Mouse (Mus musculus): ENCODE measurements around the gene Foxd2. TPM values are rescaled to one million over a fixed set of nuclear protein-coding genes. Genes with fewer than 3 reads are reported as not detected.

Gene Foxd2
- polyA plus RNA-seq, 1 experiment = 0.57 TPM

GRCm38 (mm10) chr4:114942583-114942982 lies 33.9 kb upstream of the Foxd2 start:
- H3K4me3 ChIP-seq (replicated peaks; ENCODE audit: control insufficient read depth, low read depth, low read length) = no peak overlapping the region
- 74% methylated on average over 8 of the region's 8 CpGs for WGBS
- no peak overlapping the region for H3K27ac ChIP-seq (ENCODE audit: control insufficient read depth, insufficient read depth, low read depth, low read length, poor library complexity)
- no peaks in the 10 kb centered on the region for H3K4me1 ChIP-seq (ENCODE audit: control insufficient read depth, insufficient read depth, low read length)
- TF ChIP-seq CTCF (IDR thresholded peaks at IDR 0.05; ENCODE audit: control insufficient read depth, insufficient read depth, low read length) (no peak), POLR2A (IDR thresholded peaks at IDR 0.05; ENCODE audit: borderline replicate concordance, control insufficient read depth, low read depth, low read length) (no peak)

- Histone ChIP-seq H3K4me1 (ENCODE audit: control insufficient read depth, insufficient read depth, low read length) (no peaks in the 10 kb centered on the region), H3K4me3 (replicated peaks; ENCODE audit: control insufficient read depth, low read depth, low read length) (no peak overlapping the region), H3K27ac (ENCODE audit: control insufficient read depth, insufficient read depth, low read depth, low read length, poor library complexity) (no peak overlapping the region)
- WGBS = 41% methylated on average over 4 of the region's 4 CpGs
- TF ChIP-seq POLR2A (IDR thresholded peaks at IDR 0.05; ENCODE audit: borderline replicate concordance, control insufficient read depth, low read depth, low read length) (no peak), CTCF (IDR thresholded peaks at IDR 0.05; ENCODE audit: control insufficient read depth, insufficient read depth, low read length) (no peak)
Observed at GRCm38 (mm10) chr4:114942112-114942511, 33.4 kb upstream of the Foxd2 start.

- Histone ChIP-seq H3K27ac (ENCODE audit: control insufficient read depth, insufficient read depth, low read depth, low read length, poor library complexity) (no peak overlapping the region), H3K4me1 (ENCODE audit: control insufficient read depth, insufficient read depth, low read length) (no peaks in the 10 kb centered on the region), H3K4me3 (replicated peaks; ENCODE audit: control insufficient read depth, low read depth, low read length) (no peak overlapping the region)
- TF ChIP-seq POLR2A (IDR thresholded peaks at IDR 0.05; ENCODE audit: borderline replicate concordance, control insufficient read depth, low read depth, low read length) (no peak), CTCF (IDR thresholded peaks at IDR 0.05; ENCODE audit: control insufficient read depth, insufficient read depth, low read length) (no peak)
- WGBS = 87% methylated on average over 4 of the region's 4 CpGs
Observed at GRCm38 (mm10) chr4:114941311-114941710, 32.6 kb upstream of the Foxd2 start.

GRCm38 (mm10) chr4:114938248-114938647 lies 29.6 kb upstream of the Foxd2 start:
- Histone ChIP-seq H3K4me3 (replicated peaks; ENCODE audit: control insufficient read depth, low read depth, low read length) (no peak overlapping the region), H3K4me1 (ENCODE audit: control insufficient read depth, insufficient read depth, low read length) (no peaks in the 10 kb centered on the region), H3K27ac (ENCODE audit: control insufficient read depth, insufficient read depth, low read depth, low read length, poor library complexity) (no peak overlapping the region)
- TF ChIP-seq POLR2A (IDR thresholded peaks at IDR 0.05; ENCODE audit: borderline replicate concordance, control insufficient read depth, low read depth, low read length) (no peak), CTCF (IDR thresholded peaks at IDR 0.05; ENCODE audit: control insufficient read depth, insufficient read depth, low read length) (no peak)
- WGBS = 81% methylated on average over 3 of the region's 3 CpGs

GRCm38 (mm10) chr4:114937459-114938047 lies 28.9 kb upstream of the Foxd2 start:
- H3K27ac ChIP-seq (ENCODE audit: control insufficient read depth, insufficient read depth, low read depth, low read length, poor library complexity) = no peak overlapping the region
- WGBS = 78% methylated on average over 4 of the region's 4 CpGs
- H3K4me3 ChIP-seq (replicated peaks; ENCODE audit: control insufficient read depth, low read depth, low read length) = no peak overlapping the region
- no peak for TF ChIP-seq POLR2A (IDR thresholded peaks at IDR 0.05; ENCODE audit: borderline replicate concordance, control insufficient read depth, low read depth, low read length)
- no peak for TF ChIP-seq CTCF (IDR thresholded peaks at IDR 0.05; ENCODE audit: control insufficient read depth, insufficient read depth, low read length)
- H3K4me1 ChIP-seq (ENCODE audit: control insufficient read depth, insufficient read depth, low read length) = no peaks in the 10 kb centered on the region

GRCm38 (mm10) chr4:114934188-114934587 lies 25.5 kb upstream of the Foxd2 start:
- no peak for TF ChIP-seq CTCF (IDR thresholded peaks at IDR 0.05; ENCODE audit: control insufficient read depth, insufficient read depth, low read length)
- TF ChIP-seq POLR2A (IDR thresholded peaks at IDR 0.05; ENCODE audit: borderline replicate concordance, control insufficient read depth, low read depth, low read length) = no peak
- WGBS = 51% methylated on average over 6 of the region's 6 CpGs
- Histone ChIP-seq H3K27ac (ENCODE audit: control insufficient read depth, insufficient read depth, low read depth, low read length, poor library complexity) (no peak overlapping the region), H3K4me3 (replicated peaks; ENCODE audit: control insufficient read depth, low read depth, low read length) (no peak overlapping the region), H3K4me1 (ENCODE audit: control insufficient read depth, insufficient read depth, low read length) (no peaks in the 10 kb centered on the region)

GRCm38 (mm10) chr4:114932747-114933146 lies 24.1 kb upstream of the Foxd2 start:
- H3K4me1 ChIP-seq (ENCODE audit: control insufficient read depth, insufficient read depth, low read length) = peaks cover 1% of the 10 kb centered on the region; the same call in 1 of the 2 replicates
- H3K27ac ChIP-seq (ENCODE audit: control insufficient read depth, insufficient read depth, low read depth, low read length, poor library complexity) = no peak overlapping the region
- 82% methylated on average over 4 of the region's 4 CpGs for WGBS
- TF ChIP-seq POLR2A (IDR thresholded peaks at IDR 0.05; ENCODE audit: borderline replicate concordance, control insufficient read depth, low read depth, low read length) (no peak), CTCF (IDR thresholded peaks at IDR 0.05; ENCODE audit: control insufficient read depth, insufficient read depth, low read length) (no peak)
- no peak overlapping the region for H3K4me3 ChIP-seq (replicated peaks; ENCODE audit: control insufficient read depth, low read depth, low read length)

GRCm38 (mm10) chr4:114929155-114929554 lies 20.5 kb upstream of the Foxd2 start:
- peaks cover 1% of the 10 kb centered on the region; the same call in 1 of the 2 replicates for H3K4me1 ChIP-seq (ENCODE audit: control insufficient read depth, insufficient read depth, low read length)
- TF ChIP-seq CTCF (IDR thresholded peaks at IDR 0.05; ENCODE audit: control insufficient read depth, insufficient read depth, low read length) (no peak), POLR2A (IDR thresholded peaks at IDR 0.05; ENCODE audit: borderline replicate concordance, control insufficient read depth, low read depth, low read length) (no peak)
- H3K27ac ChIP-seq (ENCODE audit: control insufficient read depth, insufficient read depth, low read depth, low read length, poor library complexity) = no peak overlapping the region
- no peak overlapping the region for H3K4me3 ChIP-seq (replicated peaks; ENCODE audit: control insufficient read depth, low read depth, low read length)
- WGBS = 72% methylated on average over 15 of the region's 15 CpGs

- WGBS = 2% methylated on average over 25 of the region's 25 CpGs
- Histone ChIP-seq H3K4me1 (ENCODE audit: control insufficient read depth, insufficient read depth, low read length) (peaks cover 1% of the 10 kb centered on the region; the same call in 1 of the 2 replicates), H3K27ac (ENCODE audit: control insufficient read depth, insufficient read depth, low read depth, low read length, poor library complexity) (no peak within 1 kb of the TSS; the same call in 1 of the 2 replicates), H3K4me3 (replicated peaks; ENCODE audit: control insufficient read depth, low read depth, low read length) (no peak within 1 kb of the TSS)
- TF ChIP-seq POLR2A (IDR thresholded peaks at IDR 0.05; ENCODE audit: borderline replicate concordance, control insufficient read depth, low read depth, low read length) (no peak), CTCF (IDR thresholded peaks at IDR 0.05; ENCODE audit: control insufficient read depth, insufficient read depth, low read length) (no peak)
Observed at GRCm38 (mm10) chr4:114925917-114926312, 17.2 kb upstream of the Foxd2 start, which contains the start of gene Foxe3. Foxe3 (minus strand) TSS chr4:114926013.

Measured in bone marrow, adult 2 months (tissue).